11 mouse cellular contexts compared by ENCODE assay signal in the genomic region with DNA sequence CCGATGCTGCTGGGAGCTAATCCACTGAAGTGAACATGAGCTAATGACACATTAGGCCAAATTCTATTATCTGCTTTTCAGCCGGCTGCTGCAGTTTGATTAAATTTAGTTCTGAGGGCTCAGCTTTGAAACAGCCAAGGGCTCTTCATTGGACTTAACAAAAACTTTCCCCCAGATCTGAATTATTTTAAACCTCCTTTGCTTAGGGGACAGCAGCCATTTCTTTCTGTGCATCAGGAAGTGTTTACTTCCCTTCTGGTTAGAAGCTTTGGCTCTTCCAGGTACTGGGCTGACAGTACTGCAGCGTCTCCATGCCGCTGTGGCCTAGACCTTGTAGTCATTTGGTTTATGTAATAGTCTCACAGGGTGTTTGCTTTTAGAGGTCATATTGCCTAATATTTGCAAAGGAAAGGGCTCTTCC.
A peak's percentile ranks its signal among the peaks of the same experiment; 100 is the strongest.
DNase-seq lines count a peak whose midpoint lies in the region; ATAC-seq lines count a peak whose summit lies in the region.
"Had no signal": no experiment of that assay in that cellular context is flagged by ENCODE, and none has a peak within 500 bp of the region (broad histone marks: within the 10 kb centered on the region; RNA-seq: fewer than 3 reads in every experiment).

No protein-coding gene starts in this region.

- H3K27me3 ChIP-seq in heart, embryonic 10.5 days (ENCODE audit: insufficient read depth, poor library complexity, severe bottlenecking) = no peaks in the 10 kb centered on the region
- no peaks in the 10 kb centered on the region for H3K27me3 ChIP-seq in lung, embryonic 16.5 days (ENCODE audit: control insufficient read depth, insufficient read depth, low read depth, low read length)
- no peaks in the 10 kb centered on the region for H3K27me3 ChIP-seq in intestine, embryonic 15.5 days (replicated peaks)
- H3K27me3 ChIP-seq in stomach, embryonic 15.5 days (replicated peaks) = no peaks in the 10 kb centered on the region
- H3K27me3 ChIP-seq: hindbrain, embryonic 13.5 days had no signal

- ATAC-seq in lung, embryonic 16.5 days (ENCODE audit: low read depth) = no peak
- no peak for ATAC-seq in intestine, embryonic 15.5 days
- no peak for ATAC-seq in stomach, embryonic 15.5 days (ENCODE audit: insufficient read depth, low FRiP score, low read depth)
- ATAC-seq: forebrain, embryonic 13.5 days had no signal

- no peak overlapping the region for H3K4me2 ChIP-seq in lung, embryonic 16.5 days (ENCODE audit: low read depth, low read length)
- no peak overlapping the region for H3K4me2 ChIP-seq in intestine, embryonic 15.5 days (replicated peaks)
- no peak overlapping the region for H3K4me2 ChIP-seq in stomach, embryonic 15.5 days
- H3K4me2 ChIP-seq: forebrain, embryonic 13.5 days; hindbrain, embryonic 13.5 days had no signal

- no peaks in the 10 kb centered on the region for H3K36me3 ChIP-seq in heart, embryonic 10.5 days
- no peaks in the 10 kb centered on the region for H3K36me3 ChIP-seq in lung, embryonic 16.5 days (ENCODE audit: control insufficient read depth, insufficient read depth, low read length)
- no peaks in the 10 kb centered on the region for H3K36me3 ChIP-seq in intestine, embryonic 15.5 days
- H3K36me3 ChIP-seq in stomach, embryonic 15.5 days = no peaks in the 10 kb centered on the region
- H3K36me3 ChIP-seq: hindbrain, embryonic 13.5 days had no signal

- no peaks in the 10 kb centered on the region for H3K9me3 ChIP-seq in heart, embryonic 10.5 days
- no peaks in the 10 kb centered on the region for H3K9me3 ChIP-seq in lung, embryonic 16.5 days (ENCODE audit: control insufficient read depth, low read length)
- no peaks in the 10 kb centered on the region for H3K9me3 ChIP-seq in intestine, embryonic 15.5 days
- H3K9me3 ChIP-seq in stomach, embryonic 15.5 days = no peaks in the 10 kb centered on the region
- H3K9me3 ChIP-seq: forebrain, embryonic 13.5 days; hindbrain, embryonic 13.5 days had no signal

- DNase-seq in heart, adult 11 months = peak; percentile 92
- DNase-seq in heart, embryonic 10.5 days (ENCODE audit: low spot score) = no peak
- DNase-seq in lung, postnatal 4 days = no peak
- no peak for DNase-seq in ovary, postnatal 10 days (ENCODE audit: low spot score)
- no peak for DNase-seq in right cerebral cortex, postnatal 4 days
- DNase-seq: thymus, adult 18-20 months had no signal

- no peak overlapping the region for H3K27ac ChIP-seq in heart, embryonic 10.5 days
- H3K27ac ChIP-seq in lung, embryonic 16.5 days (ENCODE audit: low read length) = peak overlapping the region; percentile 15
- peak overlapping the region; percentile 33; the same call in 1 of the 2 replicates for H3K27ac ChIP-seq in intestine, embryonic 15.5 days
- H3K27ac ChIP-seq in stomach, embryonic 15.5 days = peak overlapping the region; percentile 78
- H3K27ac ChIP-seq: forebrain, embryonic 13.5 days had no signal

- no peak overlapping the region for H3K9ac ChIP-seq in lung, embryonic 16.5 days (ENCODE audit: low read length)
- H3K9ac ChIP-seq in intestine, embryonic 15.5 days = no peak overlapping the region
- H3K9ac ChIP-seq in stomach, embryonic 15.5 days = no peak overlapping the region
- H3K9ac ChIP-seq: forebrain, embryonic 13.5 days; hindbrain, embryonic 13.5 days had no signal

- WGBS in heart, embryonic 10.5 days = 56% methylated on average over 4 of the region's 4 CpGs
- WGBS in lung, embryonic 16.5 days = 53% methylated on average over 4 of the region's 4 CpGs
- WGBS in intestine, embryonic 15.5 days = 65% methylated on average over 4 of the region's 4 CpGs
- WGBS in stomach, embryonic 15.5 days = 50% methylated on average over 4 of the region's 4 CpGs

- peaks cover 10% of the 10 kb centered on the region for H3K4me1 ChIP-seq in heart, embryonic 10.5 days
- peaks cover 53% of the 10 kb centered on the region for H3K4me1 ChIP-seq in lung, embryonic 16.5 days (replicated peaks; ENCODE audit: control insufficient read depth, insufficient read depth, low read length)
- peaks cover 30% of the 10 kb centered on the region for H3K4me1 ChIP-seq in intestine, embryonic 15.5 days (replicated peaks)
- H3K4me1 ChIP-seq in stomach, embryonic 15.5 days = peaks cover 31% of the 10 kb centered on the region

- H3K4me3 ChIP-seq in heart, embryonic 10.5 days = no peak overlapping the region
- no peak overlapping the region for H3K4me3 ChIP-seq in lung, embryonic 16.5 days (ENCODE audit: low read length)
- no peak overlapping the region for H3K4me3 ChIP-seq in intestine, embryonic 15.5 days (replicated peaks)
- H3K4me3 ChIP-seq in stomach, embryonic 15.5 days (replicated peaks) = no peak overlapping the region
- H3K4me3 ChIP-seq: forebrain, embryonic 13.5 days; hindbrain, embryonic 13.5 days had no signal
